Mouse (Mus musculus) liver, embryonic 14.5 days (tissue): ENCODE data around the gene Ccser1. TPM values are rescaled to one million over a fixed set of nuclear protein-coding genes. Genes with fewer than 3 reads are reported as not detected.

ENCODE experiments used
- ATAC-seq: fragments of 200-750 bp; cut with Nextera tagmentation; 2 replicates; pipeline ENCODE4 v1.8.0; 2017; ENCODE audit warnings: moderate number of reproducible peaks, mild to moderate bottlenecking, moderate library complexity; ENCODE audit not compliant: insufficient read depth
- DNase-seq, 3 experiments: peaks; one replicate each; pipeline ENCODE4 v3.0.0-alpha.2; 2012 to 2013; ENCODE audit warnings: low read depth in 3 of 3, low spot score in 3 of 3
- H3K27ac ChIP-seq: fragments of 300-500 bp; sonication (generic); 2 replicates; pipeline ENCODE4 v1.5.1; 2014; ENCODE audit warnings: moderate library complexity, mild to moderate bottlenecking, control low read depth, inconsistent platforms
- H3K27me3 ChIP-seq: fragments of 300-500 bp; sonication (generic); 2 replicates; pipeline ENCODE4 v1.6.1; 2014; ENCODE audit warnings: mild to moderate bottlenecking, low read length, moderate library complexity; ENCODE audit not compliant: control insufficient read depth, insufficient read depth
- H3K36me3 ChIP-seq: fragments of 300-500 bp; sonication (generic); replicated peaks from 2 replicates; pipeline ENCODE4 v1.6.1; 2014; ENCODE audit warnings: low read depth; ENCODE audit not compliant: control insufficient read depth, insufficient read depth
- H3K4me1 ChIP-seq, 2 experiments: fragments of 200-500 bp in 1 of 2; fragments of 300-500 bp in 1 of 2; sonication (generic) in 1 of 2; replicated peaks; 2 replicates each; pipeline ENCODE4 v1.6.1; 2012 to 2014; ENCODE audit warnings: antibody characterized with exemption in 1 of 2, inconsistent platforms in 1 of 2, low read length in 1 of 2; ENCODE audit not compliant: control insufficient read depth in 2 of 2, insufficient read depth in 2 of 2
- H3K4me2 ChIP-seq: fragments of 300-500 bp; sonication (generic); 2 replicates; pipeline ENCODE4 v1.6.1; 2014; ENCODE audit warnings: low read depth, mild to moderate bottlenecking, control low read depth, moderate library complexity
- H3K4me3 ChIP-seq, 2 experiments: fragments of 200-500 bp in 1 of 2; fragments of 300-500 bp in 1 of 2; sonication (generic) in 1 of 2; 2 replicates each; pipeline ENCODE4 v1.5.1; 2012 to 2014; ENCODE audit warnings: low read depth in 2 of 2, low read length in 2 of 2, mild to moderate bottlenecking in 2 of 2, control low read depth in 1 of 2, inconsistent platforms in 1 of 2, moderate library complexity in 1 of 2; ENCODE audit not compliant: insufficient read depth in 1 of 2
- H3K9ac ChIP-seq: fragments of 300-500 bp; sonication (generic); replicated peaks from 2 replicates; pipeline ENCODE4 v1.6.1; 2014; ENCODE audit warnings: mild to moderate bottlenecking, control low read depth, moderate library complexity
- H3K9me3 ChIP-seq: fragments of 300-500 bp; sonication (generic); 2 replicates; pipeline ENCODE4 v1.6.1; 2016; ENCODE audit warnings: low read length, mixed read lengths; ENCODE audit not compliant: control insufficient read depth
- CTCF ChIP-seq: IDR thresholded peaks from 2 replicates; pipeline ENCODE4 v1.5.1; 2016; ENCODE audit warnings: antibody characterized with exemption, low read depth, control low read depth
- EP300 ChIP-seq: IDR thresholded peaks from 2 replicates; pipeline ENCODE4 v1.6.1; 2016; ENCODE audit warnings: antibody characterized with exemption, low read depth
- WGBS: fragments of 180-500 bp; shearing (Covaris S2); extraction: QIAGEN DNeasy Blood & Tissue Kit; methylation state at CpG from one replicate; pipeline ENCODE4 v1.1.7; 2014; ENCODE audit not compliant: insufficient replicate concordance; 5-methylcytosine and 5-hydroxymethylcytosine counted together
- polyA plus RNA-seq, 2 experiments: library from polyadenylated mRNA; depleted of rRNA in 1 of 2; stranded (reverse) in 1 of 2; unstranded in 1 of 2; fragments of >200 nt; fragmentation: Nextera tagmentation in 1 of 2; extraction: Ambion mirVana in 1 of 2; gene quantifications; 2 replicates each; pipeline versions ENCODE4 v1.2.1 to v1.2.3; 2012 to 2014

Gene Ccser1
- polyA plus RNA-seq, 2 experiments: 0.09 TPM

GRCm38 (mm10) chr6:62205013-62205412, 1024.9 kb downstream of the Ccser1 start:
- H3K9ac ChIP-seq: no peak overlapping the region
- no peak overlapping the region for H3K4me3 ChIP-seq
- no peaks in the 10 kb centered on the region for H3K4me1 ChIP-seq
- DNase-seq: no peak
- no peak for ATAC-seq
- TF ChIP-seq CTCF: no peak
- H3K36me3 ChIP-seq: no peaks in the 10 kb centered on the region
- no peaks in the 10 kb centered on the region for H3K9me3 ChIP-seq
- WGBS: 51% methylated on average over 2 of the region's 2 CpGs
- no peak overlapping the region for H3K4me2 ChIP-seq
- H3K27me3 ChIP-seq: no peaks in the 10 kb centered on the region
- H3K27ac ChIP-seq: no peak overlapping the region

- H3K27me3 ChIP-seq: no peaks in the 10 kb centered on the region
- DNase-seq (no peak), ATAC-seq (no peak)
- H3K4me1 ChIP-seq: no peaks in the 10 kb centered on the region
- TF ChIP-seq CTCF: no peak
- TF ChIP-seq EP300: no peak
- H3K36me3 ChIP-seq: no peaks in the 10 kb centered on the region
- H3K4me3 ChIP-seq: no peak overlapping the region
- 7% methylated on average over 1 of the region's 1 CpGs for WGBS
- no peak overlapping the region for H3K27ac ChIP-seq
- H3K9me3 ChIP-seq: no peaks in the 10 kb centered on the region
- H3K9ac ChIP-seq: no peak overlapping the region
- no peak overlapping the region for H3K4me2 ChIP-seq
These were observed 1041.7 kb downstream of the Ccser1 start for GRCm38 (mm10) chr6:62221856-62222255.

- ATAC-seq: no peak
- TF ChIP-seq EP300 (no peak), CTCF (no peak)
- no peak for DNase-seq
- no peak overlapping the region for H3K4me2 ChIP-seq
- 59% methylated on average over 1 of the region's 1 CpGs for WGBS
- no peaks in the 10 kb centered on the region for H3K36me3 ChIP-seq
- no peaks in the 10 kb centered on the region for H3K9me3 ChIP-seq
- no peaks in the 10 kb centered on the region for H3K4me1 ChIP-seq
- H3K27me3 ChIP-seq: no peaks in the 10 kb centered on the region
- H3K4me3 ChIP-seq: no peak overlapping the region
- no peak overlapping the region for H3K9ac ChIP-seq
- no peak overlapping the region for H3K27ac ChIP-seq
These were observed 1083.8 kb downstream of the Ccser1 start for GRCm38 (mm10) chr6:62263899-62264298.

GRCm38 (mm10) chr6:62264525-62264924, 1084.4 kb downstream of the Ccser1 start:
- ATAC-seq (no peak), DNase-seq (no peak)
- Histone ChIP-seq H3K27me3 (no peaks in the 10 kb centered on the region), H3K9ac (no peak overlapping the region), H3K4me2 (no peak overlapping the region), H3K27ac (no peak overlapping the region), H3K9me3 (no peaks in the 10 kb centered on the region), H3K36me3 (no peaks in the 10 kb centered on the region), H3K4me1 (no peaks in the 10 kb centered on the region), H3K4me3 (no peak overlapping the region)
- TF ChIP-seq EP300: no peak
- WGBS: 47% methylated on average over 1 of the region's 1 CpGs

- no peaks in the 10 kb centered on the region for H3K9me3 ChIP-seq
- H3K9ac ChIP-seq: no peak overlapping the region
- ATAC-seq (no peak), DNase-seq (no peak)
- H3K27me3 ChIP-seq: no peaks in the 10 kb centered on the region
- no peaks in the 10 kb centered on the region for H3K36me3 ChIP-seq
- H3K4me3 ChIP-seq: no peak overlapping the region
- H3K27ac ChIP-seq: no peak overlapping the region
- 68% methylated on average over 3 of the region's 3 CpGs for WGBS
- TF ChIP-seq EP300 (no peak), CTCF (no peak)
- H3K4me1 ChIP-seq: no peaks in the 10 kb centered on the region
- no peak overlapping the region for H3K4me2 ChIP-seq
These were observed 1101.1 kb downstream of the Ccser1 start for GRCm38 (mm10) chr6:62281256-62281655.
